Mouse (Mus musculus) kidney, postnatal 0 days (tissue): ENCODE measurements around the gene Olfr1214. TPM values are rescaled to one million over a fixed set of nuclear protein-coding genes. Genes with fewer than 3 reads are reported as not detected.

Source experiments
- ATAC-seq: fragments of 200-750 bp; cut with Nextera tagmentation; replicated peaks from 2 replicates; pipeline ENCODE4 v1.8.0; 2017; ENCODE audit warnings: low read depth, moderate number of reproducible peaks, moderate TSS enrichment, moderate library complexity; ENCODE audit not compliant: low FRiP score
- DNase-seq: peaks from one replicate; pipeline ENCODE4 v3.0.0-alpha.2; 2016; ENCODE audit warnings: low spot score
- H3K27ac ChIP-seq: fragments of 300-500 bp; sonication (generic); 2 replicates; pipeline ENCODE4 v1.5.1; 2014; ENCODE audit warnings: mild to moderate bottlenecking
- H3K27me3 ChIP-seq: fragments of 300-500 bp; sonication (generic); 2 replicates; pipeline ENCODE4 v1.6.1; 2014; ENCODE audit warnings: low read length, mixed read lengths; ENCODE audit not compliant: insufficient read depth
- H3K36me3 ChIP-seq: fragments of 300-500 bp; sonication (generic); 2 replicates; pipeline ENCODE4 v1.6.1; 2014; ENCODE audit warnings: low read length, mixed read lengths; ENCODE audit not compliant: insufficient read depth
- H3K4me1 ChIP-seq: fragments of 300-500 bp; sonication (generic); replicated peaks from 2 replicates; pipeline ENCODE4 v1.6.1; 2014; ENCODE audit warnings: antibody characterized with exemption, low read length, mixed read lengths; ENCODE audit not compliant: insufficient read depth
- H3K4me2 ChIP-seq: fragments of 300-500 bp; sonication (generic); 2 replicates; pipeline ENCODE4 v1.6.1; 2014; ENCODE audit warnings: mild to moderate bottlenecking, low read length, moderate library complexity, mixed read lengths
- H3K4me3 ChIP-seq: fragments of 300-500 bp; sonication (generic); replicated peaks from 2 replicates; pipeline ENCODE4 v1.5.1; 2014; ENCODE audit warnings: low read depth, low read length
- H3K9ac ChIP-seq: fragments of 300-500 bp; sonication (generic); 2 replicates; pipeline ENCODE4 v1.6.1; 2014; ENCODE audit warnings: low read depth, low read length
- H3K9me3 ChIP-seq: fragments of 300-500 bp; sonication (generic); replicated peaks from 2 replicates; pipeline ENCODE4 v1.6.1; 2016; ENCODE audit warnings: low read length, inconsistent platforms, mixed read lengths
- CTCF ChIP-seq: IDR thresholded peaks from 2 replicates; pipeline ENCODE4 v1.5.1; 2016; ENCODE audit warnings: antibody characterized with exemption, low read depth, mild to moderate bottlenecking, moderate library complexity
- WGBS: fragments of 180-500 bp; shearing (Covaris S2); extraction: QIAGEN DNeasy Blood & Tissue Kit; methylation state at CpG from one replicate; pipeline ENCODE4 v1.1.7; 2014; 5-methylcytosine and 5-hydroxymethylcytosine counted together
- polyA plus RNA-seq: library from polyadenylated mRNA; unstranded; fragments of >200 nt; fragmentation: Nextera tagmentation; extraction: Ambion mirVana; gene quantifications from 2 replicates; pipeline ENCODE4 v1.2.1, GENCODE M21; 2015

Olfr1214 gene
- polyA plus RNA-seq, 1 experiment from 2014 or later, result not detected

DNA sequence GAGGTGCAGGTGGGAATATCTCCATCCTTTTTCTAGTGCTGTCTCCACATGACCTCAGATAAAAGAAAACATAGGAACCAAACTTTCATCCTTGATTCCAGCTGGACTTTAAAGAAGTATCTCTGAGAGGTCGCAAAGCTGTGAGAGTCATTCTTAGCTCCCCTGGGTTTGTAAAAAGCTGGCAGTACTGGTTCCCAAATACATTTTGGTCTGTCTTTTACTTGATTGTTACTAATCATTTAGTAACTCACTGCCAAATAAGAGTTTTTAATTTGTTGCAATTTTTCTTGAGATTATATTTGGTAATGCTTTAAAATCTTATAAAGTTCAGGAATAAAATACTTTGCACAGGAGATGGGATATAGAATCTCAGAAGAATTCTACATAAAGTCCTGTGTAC is 54.4 kb downstream of the Olfr1214 start, which contains the start of gene Olfr1211:
Olfr1211 (minus strand) TSS at position 101 of the 400 bp plus-strand sequence.
- H3K27ac ChIP-seq, result no peak within 1 kb of the TSS
- no peak for TF ChIP-seq CTCF
- WGBS, result 78% methylated on average over 1 of the region's 1 CpGs
- no peak for DNase-seq
- H3K4me2 ChIP-seq, result no peak within 1 kb of the TSS
- H3K9me3 ChIP-seq, result no peaks in the 10 kb centered on the region
- no peak within 1 kb of the TSS for H3K9ac ChIP-seq
- no peaks in the 10 kb centered on the region for H3K36me3 ChIP-seq
- H3K4me3 ChIP-seq, result no peak within 1 kb of the TSS
- H3K4me1 ChIP-seq, result no peaks in the 10 kb centered on the region
- ATAC-seq, result no peak
- no peaks in the 10 kb centered on the region for H3K27me3 ChIP-seq

Other genes with a start within 250 kb of the Olfr1214 start
- not detected in 2 replicates for gene Olfr1198, start 241.3 kb downstream of the Olfr1214 start, polyA plus RNA-seq
- not detected in 2 replicates for gene Olfr1199, start 232.2 kb downstream of the Olfr1214 start, polyA plus RNA-seq
- gene Olfr1200, start 222.2 kb downstream of the Olfr1214 start, polyA plus RNA-seq, result not detected in 2 replicates
- gene Olfr1201, start 199.6 kb downstream of the Olfr1214 start, polyA plus RNA-seq, result not detected in 2 replicates
- not detected in 2 replicates for gene Olfr1202, start 178.2 kb downstream of the Olfr1214 start, polyA plus RNA-seq
- not detected in 2 replicates for gene Olfr1205, start 162.9 kb downstream of the Olfr1214 start, polyA plus RNA-seq
- not detected in 2 replicates for gene Olfr1204, start 143.4 kb downstream of the Olfr1214 start, polyA plus RNA-seq
- not detected in 2 replicates for gene Olfr1206, start 129.4 kb downstream of the Olfr1214 start, polyA plus RNA-seq
- gene Olfr1208, start 90.3 kb downstream of the Olfr1214 start, polyA plus RNA-seq, result not detected in 2 replicates
- not detected in 2 replicates for gene Olfr1209, start 77.5 kb downstream of the Olfr1214 start, polyA plus RNA-seq
- gene Olfr1211, start 54.5 kb downstream of the Olfr1214 start, polyA plus RNA-seq, result not detected in 2 replicates
- not detected in 2 replicates for gene Olfr1212, start 38.7 kb downstream of the Olfr1214 start, polyA plus RNA-seq
- gene Gm13762, start 12.4 kb downstream of the Olfr1214 start, polyA plus RNA-seq, result not detected in 2 replicates
- not detected in 2 replicates for gene Olfr1215, start 14.3 kb upstream of the Olfr1214 start, polyA plus RNA-seq
- not detected in 2 replicates for gene Olfr1216, start 25.7 kb upstream of the Olfr1214 start, polyA plus RNA-seq
- not detected in 2 replicates for gene Olfr1217, start 39.4 kb upstream of the Olfr1214 start, polyA plus RNA-seq
- not detected in 2 replicates for gene Olfr1218, start 68.5 kb upstream of the Olfr1214 start, polyA plus RNA-seq
- gene Olfr1219, start 90.9 kb upstream of the Olfr1214 start, polyA plus RNA-seq, result not detected in 2 replicates
- gene Olfr1220, start 114.2 kb upstream of the Olfr1214 start, polyA plus RNA-seq, result not detected in 2 replicates
- not detected in 2 replicates for gene Olfr1221, start 124.6 kb upstream of the Olfr1214 start, polyA plus RNA-seq
- not detected in 2 replicates for gene Olfr1222, start 140.4 kb upstream of the Olfr1214 start, polyA plus RNA-seq
- not detected in 2 replicates for gene Olfr1223, start 158.9 kb upstream of the Olfr1214 start, polyA plus RNA-seq
- gene Olfr1224-ps1, start 171.4 kb upstream of the Olfr1214 start, polyA plus RNA-seq, result not detected in 2 replicates
- not detected in 2 replicates for gene Olfr1225, start 182.0 kb upstream of the Olfr1214 start, polyA plus RNA-seq
- not detected in 2 replicates for gene Olfr1226, start 207.4 kb upstream of the Olfr1214 start, polyA plus RNA-seq